Mouse (Mus musculus): Measurements from ENCODE around the gene Grk3.

- TF ChIP-seq CTCF (conservative IDR thresholded peaks at IDR 0.05; ENCODE audit: low read length), result no peak
- TF ChIP-seq NANOG (IDR thresholded peaks at IDR 0.05; ENCODE audit: borderline replicate concordance, low read length), result no peak
- TF ChIP-seq POU5F1 (IDR thresholded peaks at IDR 0.05; ENCODE audit: borderline replicate concordance, low read length), result no peak
Observed at GRCm38 (mm10) chr5:113024154-113024764, 8.7 kb upstream of the Grk3 start.
